Mouse (Mus musculus): ENCODE measurements around the gene Brsk2. TPM values are rescaled to one million over a fixed set of nuclear protein-coding genes. Genes with fewer than 3 reads are reported as not detected.
A peak's percentile ranks its signal among the peaks of the same experiment; 100 is the strongest.

The Brsk2 gene
- polyA plus RNA-seq, 1 experiment from 2014 or later, result 0.07 TPM

DNA sequence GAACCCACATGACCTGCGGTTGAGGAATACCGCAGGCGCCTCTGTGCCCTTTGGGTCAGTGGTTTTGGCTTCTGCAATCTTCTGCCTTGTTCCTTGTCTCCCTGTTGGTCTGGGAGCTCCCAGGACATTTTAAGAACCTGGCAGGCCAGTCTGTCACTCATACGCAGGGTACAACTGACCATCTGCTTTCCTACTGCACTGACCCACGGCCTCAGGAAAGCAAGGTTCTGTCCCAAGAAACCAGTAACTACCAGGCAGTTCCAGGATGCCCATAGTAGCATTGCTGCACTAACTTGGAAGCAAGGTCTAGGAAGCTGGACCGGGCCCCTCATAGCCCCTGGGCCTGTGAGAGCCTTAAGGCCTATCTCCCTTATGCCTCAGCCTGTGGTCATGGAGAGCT is 14.6 kb upstream of the Brsk2 start:
- DNase-seq (no peak), ATAC-seq (ENCODE audit: low read depth) (no peak)
- Histone ChIP-seq H3K9me3 (replicated peaks) (no peaks in the 10 kb centered on the region), H3K27ac (no peak overlapping the region), H3K4me1 (replicated peaks) (no peaks in the 10 kb centered on the region), H3K9ac (no peak overlapping the region), H3K27me3 (peaks cover 19% of the 10 kb centered on the region), H3K36me3 (no peaks in the 10 kb centered on the region), H3K4me2 (no peak overlapping the region), H3K4me3 (replicated peaks) (no peak overlapping the region)
- WGBS (ENCODE audit: insufficient replicate concordance), result 75% methylated on average over 6 of the region's 6 CpGs

DNA sequence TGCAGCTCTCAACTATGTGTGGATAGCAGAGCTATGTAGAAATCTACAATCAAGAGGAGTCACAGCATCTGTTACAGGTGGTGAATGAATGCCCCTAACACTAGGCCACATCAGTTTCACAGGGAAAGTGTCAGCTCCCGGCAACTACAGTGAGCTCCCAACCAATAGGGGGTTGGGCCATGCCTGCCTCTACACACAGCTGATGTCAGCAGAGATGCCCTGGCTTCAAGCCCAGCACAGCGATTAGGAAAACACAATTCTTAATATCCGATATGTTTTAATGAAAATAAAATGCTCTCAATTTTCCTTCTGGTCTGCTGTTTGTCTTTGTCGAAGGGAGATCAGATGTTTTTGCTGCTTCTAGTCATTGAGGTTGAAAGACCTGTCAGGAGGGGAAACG is 6.1 kb upstream of the Brsk2 start:
- no peaks in the 10 kb centered on the region for H3K9me3 ChIP-seq (replicated peaks)
- H3K4me3 ChIP-seq (replicated peaks), result no peak overlapping the region
- peaks cover 58% of the 10 kb centered on the region for H3K27me3 ChIP-seq
- H3K27ac ChIP-seq, result no peak overlapping the region
- WGBS (ENCODE audit: insufficient replicate concordance), result 55% methylated on average over 5 of the region's 5 CpGs
- DNase-seq (no peak), ATAC-seq (ENCODE audit: low read depth) (no peak)
- H3K9ac ChIP-seq, result no peak overlapping the region
- no peak overlapping the region for H3K4me2 ChIP-seq
- H3K4me1 ChIP-seq (replicated peaks), result no peaks in the 10 kb centered on the region
- H3K36me3 ChIP-seq, result no peaks in the 10 kb centered on the region

DNA sequence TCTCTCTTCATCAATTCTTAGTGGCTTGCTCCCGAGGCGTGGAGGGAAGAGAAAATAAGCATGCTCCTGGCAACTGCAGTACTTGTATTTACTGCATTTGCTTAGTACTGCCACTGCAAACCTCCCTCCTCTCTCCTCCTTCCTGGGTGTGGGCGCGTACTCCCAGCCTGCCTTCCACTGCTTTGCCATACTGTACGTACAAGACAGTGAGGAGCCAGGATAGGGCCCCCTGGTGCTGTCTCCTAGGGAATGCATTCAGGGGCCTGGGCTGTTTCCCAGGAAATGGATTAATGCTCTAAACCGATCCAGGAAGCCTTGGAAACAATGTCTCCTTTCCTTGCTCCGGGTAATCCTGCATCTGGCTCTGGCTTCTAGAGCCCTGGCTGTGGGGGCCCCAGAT is 3.6 kb upstream of the Brsk2 start:
- no peak overlapping the region for H3K27ac ChIP-seq
- H3K9ac ChIP-seq, result no peak overlapping the region
- no peak overlapping the region for H3K4me3 ChIP-seq (replicated peaks)
- no peak overlapping the region for H3K4me2 ChIP-seq
- no peak for ATAC-seq (ENCODE audit: low read depth)
- H3K36me3 ChIP-seq, result no peaks in the 10 kb centered on the region
- H3K4me1 ChIP-seq (replicated peaks), result peaks cover 7% of the 10 kb centered on the region
- no peak for DNase-seq
- WGBS (ENCODE audit: insufficient replicate concordance), result 34% methylated on average over 7 of the region's 7 CpGs
- H3K9me3 ChIP-seq (replicated peaks), result no peaks in the 10 kb centered on the region
- H3K27me3 ChIP-seq, result peaks cover 73% of the 10 kb centered on the region

DNA sequence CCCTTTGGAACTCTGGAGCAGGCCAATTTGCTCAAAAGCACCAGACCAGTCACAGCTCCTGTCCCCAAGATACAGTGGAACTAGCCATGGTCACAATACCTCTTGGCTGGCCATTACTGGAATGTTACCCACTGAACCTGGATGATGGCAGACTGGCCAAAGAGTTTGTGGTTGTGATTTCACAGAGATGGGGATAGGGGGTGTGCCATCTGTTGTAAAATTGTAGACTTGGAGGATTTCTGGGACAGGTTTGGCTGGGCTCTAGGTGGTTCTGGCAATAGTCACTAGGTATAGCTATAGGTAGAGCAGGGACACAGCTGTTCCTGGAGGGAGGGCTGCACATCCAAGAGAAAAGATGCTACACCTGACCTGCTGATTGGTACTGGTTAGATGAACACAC is 2.0 kb upstream of the Brsk2 start:
- no peak for DNase-seq
- Histone ChIP-seq H3K4me2 (no peak overlapping the region), H3K27ac (no peak overlapping the region), H3K36me3 (no peaks in the 10 kb centered on the region), H3K27me3 (peaks cover 89% of the 10 kb centered on the region), H3K9ac (no peak overlapping the region), H3K9me3 (replicated peaks) (no peaks in the 10 kb centered on the region), H3K4me1 (replicated peaks) (peaks cover 7% of the 10 kb centered on the region), H3K4me3 (replicated peaks) (no peak overlapping the region)
- ATAC-seq (ENCODE audit: low read depth), result no peak

- Histone ChIP-seq H3K9ac (no peak overlapping the region), H3K4me2 (no peak overlapping the region), H3K9me3 (replicated peaks) (no peaks in the 10 kb centered on the region), H3K4me3 (replicated peaks) (no peak overlapping the region), H3K36me3 (no peaks in the 10 kb centered on the region), H3K4me1 (replicated peaks) (peaks cover 7% of the 10 kb centered on the region), H3K27me3 (peaks cover 94% of the 10 kb centered on the region), H3K27ac (no peak overlapping the region)
- DNase-seq, result no peak
- ATAC-seq (ENCODE audit: low read depth), result no peak
- 35% methylated on average over 1 of the region's 1 CpGs for WGBS (ENCODE audit: insufficient replicate concordance)
Measured at GRCm38 (mm10) chr7:141948045-141948444, 1.5 kb upstream of the Brsk2 start.

- H3K9me3 ChIP-seq (replicated peaks), result no peaks in the 10 kb centered on the region
- peak overlapping the region; percentile 45 for H3K4me3 ChIP-seq (replicated peaks)
- H3K4me1 ChIP-seq (replicated peaks), result peaks cover 7% of the 10 kb centered on the region
- no peak overlapping the region for H3K27ac ChIP-seq
- WGBS (ENCODE audit: insufficient replicate concordance), result 0% methylated on average over 20 of the region's 54 CpGs
- peak; percentile 12; the same call in 1 of the 2 replicates for ATAC-seq (ENCODE audit: low read depth)
- no peak for DNase-seq
- no peak overlapping the region for H3K9ac ChIP-seq
- no peaks in the 10 kb centered on the region for H3K36me3 ChIP-seq
- H3K27me3 ChIP-seq, result peaks cover 94% of the 10 kb centered on the region
- H3K4me2 ChIP-seq, result peak overlapping the region; percentile 67
Measured at GRCm38 (mm10) chr7:141949799-141950103, 200 bp downstream of the Brsk2 start.

GRCm38 (mm10) chr7:141950104-141951013 is 808 bp downstream of the Brsk2 start:
- no peaks in the 10 kb centered on the region for H3K9me3 ChIP-seq (replicated peaks)
- peaks cover 7% of the 10 kb centered on the region for H3K4me1 ChIP-seq (replicated peaks)
- H3K9ac ChIP-seq, result no peak overlapping the region
- WGBS (ENCODE audit: insufficient replicate concordance), result 3% methylated on average over 73 of the region's 84 CpGs
- DNase-seq, result no peak
- H3K27me3 ChIP-seq, result peaks cover 90% of the 10 kb centered on the region
- H3K4me2 ChIP-seq, result peak overlapping the region; percentile 67
- no peak for ATAC-seq (ENCODE audit: low read depth)
- no peak overlapping the region for H3K27ac ChIP-seq
- H3K36me3 ChIP-seq, result no peaks in the 10 kb centered on the region
- peak overlapping the region; percentile 45 for H3K4me3 ChIP-seq (replicated peaks)

DNA sequence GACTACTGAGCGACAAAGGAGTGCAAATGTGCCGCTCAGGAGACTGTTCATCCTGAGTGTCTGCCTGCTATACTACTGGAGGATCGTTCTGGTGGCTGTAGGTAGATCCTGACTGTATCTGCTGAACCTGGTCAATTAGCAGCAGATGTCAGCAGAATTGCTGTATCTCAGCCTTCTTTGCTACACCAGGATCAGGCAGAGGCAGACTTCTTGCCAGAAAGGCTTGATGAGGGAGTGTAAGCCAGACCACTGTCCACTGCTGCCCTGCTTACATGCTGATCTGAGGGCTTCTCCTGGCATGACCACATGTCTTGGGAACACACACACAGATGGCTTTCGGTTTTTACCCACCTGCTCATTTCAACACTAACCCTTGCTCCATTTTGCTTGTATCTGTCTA is 2.3 kb downstream of the Brsk2 start:
- H3K9me3 ChIP-seq (replicated peaks), result no peaks in the 10 kb centered on the region
- no peak for ATAC-seq (ENCODE audit: low read depth)
- no peak for DNase-seq
- peaks cover 7% of the 10 kb centered on the region for H3K4me1 ChIP-seq (replicated peaks)
- H3K4me2 ChIP-seq, result no peak overlapping the region
- H3K27me3 ChIP-seq, result peaks cover 76% of the 10 kb centered on the region
- no peaks in the 10 kb centered on the region for H3K36me3 ChIP-seq
- H3K27ac ChIP-seq, result no peak overlapping the region
- WGBS (ENCODE audit: insufficient replicate concordance), result 62% methylated on average over 4 of the region's 4 CpGs
- no peak overlapping the region for H3K9ac ChIP-seq
- no peak overlapping the region for H3K4me3 ChIP-seq (replicated peaks)

DNA sequence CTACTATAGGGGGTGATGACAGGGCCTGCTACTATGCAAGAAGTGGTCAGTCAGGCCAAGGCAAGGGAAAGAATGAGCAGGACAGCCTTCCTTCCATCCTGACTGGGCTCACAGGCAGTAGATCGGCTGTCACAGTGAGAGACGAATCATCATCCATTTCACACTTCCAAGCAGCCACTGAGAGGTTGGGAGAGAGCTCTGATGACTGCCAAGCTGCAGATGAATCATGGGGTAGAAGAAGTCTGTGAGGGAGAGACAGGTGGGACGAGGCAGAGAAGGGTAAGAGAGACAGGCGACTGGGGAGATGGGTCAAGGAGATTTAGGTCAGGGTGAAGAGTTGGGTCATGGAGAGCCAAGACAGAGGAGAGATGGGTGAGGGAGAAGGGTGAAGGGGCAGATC is 3.4 kb downstream of the Brsk2 start:
- H3K4me2 ChIP-seq, result no peak overlapping the region
- no peak for ATAC-seq (ENCODE audit: low read depth)

GRCm38 (mm10) chr7:141953616-141954015 is 4.1 kb downstream of the Brsk2 start:
- Histone ChIP-seq H3K27ac (no peak overlapping the region), H3K36me3 (no peaks in the 10 kb centered on the region), H3K4me3 (replicated peaks) (no peak overlapping the region), H3K9me3 (replicated peaks) (no peaks in the 10 kb centered on the region), H3K9ac (no peak overlapping the region), H3K4me2 (no peak overlapping the region), H3K27me3 (peaks cover 58% of the 10 kb centered on the region), H3K4me1 (replicated peaks) (peaks cover 7% of the 10 kb centered on the region)
- ATAC-seq (ENCODE audit: low read depth) (no peak), DNase-seq (no peak)
- WGBS (ENCODE audit: insufficient replicate concordance), result 56% methylated on average over 6 of the region's 6 CpGs

More for the DNA sequence above, 3.4 kb downstream of the Brsk2 start:
- H3K4me3 ChIP-seq (replicated peaks), result no peak overlapping the region
- no peaks in the 10 kb centered on the region for H3K36me3 ChIP-seq
- no peak for DNase-seq
- no peak overlapping the region for H3K27ac ChIP-seq
- H3K9ac ChIP-seq, result no peak overlapping the region
- peaks cover 7% of the 10 kb centered on the region for H3K4me1 ChIP-seq (replicated peaks)
- 49% methylated on average over 4 of the region's 4 CpGs for WGBS (ENCODE audit: insufficient replicate concordance)
- H3K27me3 ChIP-seq, result peaks cover 65% of the 10 kb centered on the region
- H3K9me3 ChIP-seq (replicated peaks), result no peaks in the 10 kb centered on the region

DNA sequence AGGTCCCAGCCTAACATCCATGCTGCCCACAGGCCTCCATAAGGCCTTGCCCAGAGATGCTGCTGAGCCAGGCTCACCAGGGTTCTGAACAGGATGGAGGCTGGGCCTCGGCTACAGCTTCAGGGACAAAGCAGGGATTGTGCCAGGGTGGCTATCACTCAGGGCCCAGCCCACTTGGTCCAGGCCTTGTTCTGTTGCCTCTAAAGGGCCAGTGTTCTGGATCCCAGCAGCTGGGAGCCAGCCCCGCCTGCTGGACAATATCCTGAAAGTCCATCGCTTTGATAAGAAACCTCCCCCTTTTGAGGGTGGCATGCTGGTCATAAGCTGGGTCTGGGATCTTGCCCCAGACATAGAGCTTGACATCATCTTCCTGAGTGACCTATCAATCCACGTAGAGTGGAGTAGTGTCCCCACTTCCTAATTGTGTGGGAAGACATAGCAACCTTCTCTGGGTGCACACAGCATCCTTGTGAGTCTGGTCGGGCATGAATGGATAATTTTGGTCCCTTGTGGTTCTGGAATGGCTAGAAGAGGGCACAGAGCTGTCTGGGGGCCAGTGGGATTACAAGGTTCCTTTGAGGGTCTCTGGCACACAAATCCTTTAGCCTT is 6.1 kb downstream of the Brsk2 start:
- Histone ChIP-seq H3K27me3 (peaks cover 38% of the 10 kb centered on the region), H3K36me3 (no peaks in the 10 kb centered on the region), H3K27ac (no peak overlapping the region), H3K9ac (no peak overlapping the region), H3K4me2 (no peak overlapping the region), H3K9me3 (replicated peaks) (no peaks in the 10 kb centered on the region), H3K4me1 (replicated peaks) (no peaks in the 10 kb centered on the region), H3K4me3 (replicated peaks) (no peak overlapping the region)
- DNase-seq (no peak), ATAC-seq (ENCODE audit: low read depth) (no peak)
- 46% methylated on average over 5 of the region's 5 CpGs for WGBS (ENCODE audit: insufficient replicate concordance)

DNA sequence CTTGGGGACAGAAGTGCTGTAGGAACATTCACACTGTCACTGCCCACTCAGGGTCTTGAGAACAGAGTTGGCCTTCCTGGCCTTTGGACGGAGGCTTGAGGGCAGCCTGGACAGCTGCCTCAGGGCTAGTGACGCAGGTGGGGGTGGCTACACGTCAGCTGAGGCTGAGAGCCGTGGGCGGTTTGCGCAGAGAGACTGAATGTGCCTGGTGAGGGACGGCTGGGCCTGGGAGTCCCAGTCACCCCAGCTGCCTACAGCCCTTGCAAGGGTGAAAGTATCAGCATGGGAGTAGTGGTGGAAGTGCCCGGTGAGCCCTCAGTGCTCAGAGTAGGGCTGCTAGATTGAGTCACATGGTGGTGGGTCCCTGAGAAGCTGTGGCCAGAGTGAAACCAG is 6.6 kb downstream of the Brsk2 start:
- Histone ChIP-seq H3K36me3 (no peaks in the 10 kb centered on the region), H3K27ac (no peak overlapping the region), H3K4me3 (replicated peaks) (no peak overlapping the region), H3K27me3 (peaks cover 33% of the 10 kb centered on the region), H3K9me3 (replicated peaks) (no peaks in the 10 kb centered on the region), H3K4me1 (replicated peaks) (no peaks in the 10 kb centered on the region), H3K9ac (no peak overlapping the region), H3K4me2 (no peak overlapping the region)
- no peak for ATAC-seq (ENCODE audit: low read depth)
- 62% methylated on average over 8 of the region's 8 CpGs for WGBS (ENCODE audit: insufficient replicate concordance)
- no peak for DNase-seq

Measured in liver, embryonic 13.5 days (tissue).